Mouse (Mus musculus) spleen, adult 2 months (tissue): ENCODE measurements around the gene Wipf1.

Experiments
- CTCF ChIP-seq: fragments of 200-500 bp; IDR thresholded peaks from 2 replicates; pipeline ENCODE4 v1.5.1; 2011; ENCODE audit warnings: mild to moderate bottlenecking, inconsistent platforms; ENCODE audit not compliant: insufficient read depth, insufficient read length, insufficient replicate concordance; ENCODE audit errors: extremely low read depth
- POLR2A ChIP-seq: fragments of 200-500 bp; IDR thresholded peaks from 2 replicates; pipeline ENCODE4 v1.6.1; 2011; ENCODE audit warnings: low read depth, low read length, inconsistent platforms

DNA sequence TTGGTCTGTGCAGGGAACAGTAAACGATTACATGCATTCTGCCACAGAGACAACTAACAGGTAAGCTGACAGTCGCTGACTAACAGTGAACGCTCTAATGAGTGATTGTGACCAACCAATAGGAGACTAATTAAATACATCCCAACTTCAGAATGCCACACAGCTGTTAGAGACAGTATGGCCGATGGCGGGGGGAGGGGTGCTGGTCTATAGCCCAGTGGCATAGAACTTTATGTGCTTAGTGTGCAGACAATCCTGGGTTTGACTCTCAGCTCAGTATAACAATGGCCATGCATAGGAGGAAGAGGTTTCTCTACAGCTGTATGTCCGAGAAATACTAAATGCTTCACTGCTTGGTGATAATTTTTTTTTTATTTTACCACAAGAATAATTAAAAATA lies 7.2 kb downstream of the Wipf1 start:
- no peak for TF ChIP-seq CTCF
- no peak for TF ChIP-seq POLR2A
